Mouse (Mus musculus) ES-Bruce4 (cell line): Measurements from ENCODE around the gene Rnf141. TPM values are rescaled to one million over a fixed set of nuclear protein-coding genes. Genes with fewer than 3 reads are reported as not detected.

Experiments
- H3K27ac ChIP-seq: 2 replicates; pipeline ENCODE4 v1.5.1; 2012; ENCODE audit warnings: low read length, inconsistent platforms; ENCODE audit not compliant: insufficient read depth
- H3K27me3 ChIP-seq: 2 replicates; pipeline ENCODE4 v1.6.1; 2012; ENCODE audit warnings: mild to moderate bottlenecking, low read length, inconsistent platforms; ENCODE audit not compliant: control insufficient read depth, poor library complexity, insufficient read depth, severe bottlenecking
- H3K36me3 ChIP-seq: 2 replicates; pipeline ENCODE4 v1.6.1; 2012; ENCODE audit warnings: inconsistent platforms, mild to moderate bottlenecking, low read length, moderate library complexity; ENCODE audit not compliant: control insufficient read depth, poor library complexity, insufficient read depth, severe bottlenecking
- H3K4me1 ChIP-seq: one replicate; pipeline ENCODE4 v1.8.1; 2011; ENCODE audit warnings: low read length; ENCODE audit not compliant: control insufficient read depth, insufficient read depth
- H3K4me3 ChIP-seq: 2 replicates; pipeline ENCODE4 v1.5.1; 2011; ENCODE audit warnings: low read depth, mild to moderate bottlenecking, low read length
- H3K9ac ChIP-seq: 2 replicates; pipeline ENCODE4 v1.6.1; 2012; ENCODE audit warnings: low read depth, mild to moderate bottlenecking, inconsistent platforms; ENCODE audit not compliant: poor library complexity, severe bottlenecking
- H3K9me3 ChIP-seq: replicated peaks from 2 replicates; pipeline ENCODE4 v1.6.1; 2012; ENCODE audit warnings: mild to moderate bottlenecking, low read length, inconsistent platforms; ENCODE audit not compliant: control insufficient read depth, poor library complexity, insufficient read depth, severe bottlenecking
- CTCF ChIP-seq: IDR thresholded peaks from one replicate; pipeline ENCODE4 v1.8.1; 2011; ENCODE audit warnings: low read depth, low read length
- EP300 ChIP-seq: IDR thresholded peaks from 2 replicates; pipeline ENCODE4 v1.6.1; 2011; ENCODE audit warnings: low read depth, low read length; ENCODE audit not compliant: insufficient read depth
- POLR2A ChIP-seq: IDR thresholded peaks from one replicate; pipeline ENCODE4 v1.8.1; 2011; ENCODE audit warnings: low read length; ENCODE audit not compliant: insufficient read depth
- polyA plus RNA-seq: library from polyadenylated mRNA; stranded (reverse); fragments of >200 nt; gene quantifications from 2 replicates; pipeline ENCODE4 v1.2.4, GENCODE M21; 2011; ENCODE audit warnings: low read depth; ENCODE audit not compliant: missing spikeins, insufficient read depth, insufficient read length

Gene Rnf141
- polyA plus RNA-seq, 1 experiment, result 43.0 TPM

GRCm38 (mm10) chr7:110768001-110768400 is 76.3 kb downstream of the Rnf141 start, which contains the start of gene Ampd3:
TSS of gene Ampd3 (plus strand) at chr7:110768206.
- H3K27ac ChIP-seq, result no peak within 1 kb of the TSS

DNA sequence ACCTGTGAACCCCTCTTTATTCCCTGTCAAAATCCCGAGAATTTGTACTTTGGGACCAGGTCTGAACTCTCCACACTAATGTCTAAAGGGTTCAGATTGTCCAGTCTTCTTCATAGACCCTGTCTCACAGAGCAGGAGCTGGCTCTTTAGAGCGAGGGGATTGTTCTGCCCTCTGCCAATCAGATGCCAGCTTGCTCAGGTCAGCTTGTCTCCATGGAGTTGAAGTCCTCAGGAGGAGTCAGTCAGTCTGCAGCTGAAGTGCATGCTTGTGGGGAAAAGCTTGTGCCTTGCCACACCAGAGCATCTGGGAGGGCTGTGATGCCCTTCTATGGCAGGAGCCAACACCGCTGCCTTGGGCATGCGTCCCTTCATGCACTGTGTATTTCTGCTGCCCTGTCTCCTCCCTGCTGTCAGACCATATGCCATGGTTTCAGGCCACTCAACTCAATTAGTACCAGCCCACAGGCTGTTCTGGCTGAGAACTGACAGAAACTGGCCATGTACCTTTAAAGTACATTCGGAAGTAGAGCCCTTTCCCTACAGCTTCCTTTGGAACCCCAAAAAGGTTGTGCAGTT is 81.6 kb downstream of the Rnf141 start:
- no peak for TF ChIP-seq CTCF
- no peak for TF ChIP-seq EP300
- TF ChIP-seq POLR2A, result no peak

More at GRCm38 (mm10) chr7:110768001-110768400, 76.3 kb downstream of the Rnf141 start, which contains the start of gene Ampd3:
- H3K36me3 ChIP-seq, result no peaks in the 10 kb centered on the region
- no peaks in the 10 kb centered on the region for H3K4me1 ChIP-seq
- no peaks in the 10 kb centered on the region for H3K9me3 ChIP-seq
- peak within 1 kb of the TSS; percentile 67 for H3K4me3 ChIP-seq
- H3K27me3 ChIP-seq, result no peaks in the 10 kb centered on the region
- TF ChIP-seq CTCF, result no peak
- TF ChIP-seq POLR2A, result no peak
- TF ChIP-seq EP300, result 0 out of 2 replicates have a peak, but pooled peaks have one; percentile 52
- peak within 1 kb of the TSS; percentile 79 for H3K9ac ChIP-seq

DNA sequence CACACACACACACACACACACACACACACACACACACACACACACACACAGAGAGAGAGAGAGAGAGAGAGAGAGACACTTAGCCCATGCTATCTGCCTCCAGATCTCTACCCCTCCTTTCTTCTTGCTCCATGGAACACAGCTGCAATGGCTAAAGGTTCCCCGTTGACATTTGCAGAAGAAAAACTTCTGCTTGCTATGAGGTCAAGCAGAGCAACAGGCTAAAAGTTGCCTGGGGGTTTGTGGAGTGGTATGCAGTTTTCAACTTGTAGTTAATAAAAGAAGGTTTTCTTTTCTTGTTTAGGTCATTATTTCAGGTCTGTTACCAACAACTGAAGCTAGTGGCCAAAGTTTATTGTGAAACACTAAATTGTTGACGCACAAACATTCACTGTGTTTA is 87.8 kb downstream of the Rnf141 start:
- Histone ChIP-seq H3K36me3 (no peaks in the 10 kb centered on the region), H3K4me3 (no peak overlapping the region), H3K27me3 (no peaks in the 10 kb centered on the region), H3K9ac (no peak overlapping the region), H3K27ac (no peak overlapping the region), H3K4me1 (no peaks in the 10 kb centered on the region), H3K9me3 (no peaks in the 10 kb centered on the region)
- TF ChIP-seq CTCF (no peak), EP300 (no peak), POLR2A (no peak)

More for the DNA sequence above, 81.6 kb downstream of the Rnf141 start:
- Histone ChIP-seq H3K4me1 (no peaks in the 10 kb centered on the region), H3K27me3 (no peaks in the 10 kb centered on the region), H3K9ac (no peak overlapping the region), H3K4me3 (no peak overlapping the region), H3K36me3 (no peaks in the 10 kb centered on the region), H3K27ac (no peak overlapping the region), H3K9me3 (no peaks in the 10 kb centered on the region)

DNA sequence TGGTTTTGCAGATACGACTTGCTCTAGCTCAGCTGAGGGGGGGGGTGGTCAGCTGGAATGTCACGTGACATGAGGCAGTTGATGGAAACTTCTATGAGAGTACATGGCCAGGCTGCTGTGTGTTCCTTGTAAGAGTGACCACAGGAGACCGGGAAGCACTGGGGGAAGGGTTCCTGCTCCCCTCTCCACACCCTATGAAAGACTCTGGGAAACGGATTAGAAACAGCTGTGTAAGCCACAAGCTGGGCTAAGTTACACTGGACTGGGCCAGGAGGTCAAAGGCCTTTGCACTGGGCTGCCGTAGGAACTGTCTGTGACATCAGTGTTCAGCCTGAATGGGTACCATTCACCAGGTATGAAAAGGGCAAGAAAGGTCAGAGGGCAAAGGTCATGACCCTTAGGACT is 90.3 kb downstream of the Rnf141 start:
- H3K27me3 ChIP-seq, result no peaks in the 10 kb centered on the region
- H3K4me3 ChIP-seq, result no peak overlapping the region
- H3K27ac ChIP-seq, result no peak overlapping the region
- no peaks in the 10 kb centered on the region for H3K4me1 ChIP-seq
- H3K9me3 ChIP-seq, result no peaks in the 10 kb centered on the region
- no peak for TF ChIP-seq POLR2A
- no peak for TF ChIP-seq CTCF
- TF ChIP-seq EP300, result no peak
- no peak overlapping the region for H3K9ac ChIP-seq
- H3K36me3 ChIP-seq, result no peaks in the 10 kb centered on the region

DNA sequence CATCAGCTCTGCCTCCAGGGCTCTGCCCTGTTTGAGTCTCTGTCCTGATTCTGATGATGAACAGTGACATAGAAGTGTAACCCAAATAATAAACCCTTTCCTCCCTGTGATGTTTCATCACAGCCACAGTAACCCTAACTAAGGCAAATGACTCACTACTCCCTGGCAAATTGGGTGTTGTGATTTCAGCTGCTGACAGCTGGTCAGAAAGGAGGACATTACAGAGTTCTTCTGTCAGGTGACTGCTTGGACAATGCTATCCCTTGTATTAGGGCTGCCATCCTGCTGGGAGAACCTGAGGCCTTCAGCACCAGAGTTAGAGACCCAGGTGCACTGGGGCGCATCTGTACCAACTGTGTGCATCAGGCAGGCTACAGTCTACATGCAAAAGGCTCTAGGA is 90.9 kb downstream of the Rnf141 start:
- Histone ChIP-seq H3K4me3 (no peak overlapping the region), H3K9ac (no peak overlapping the region), H3K27me3 (no peaks in the 10 kb centered on the region), H3K27ac (no peak overlapping the region), H3K36me3 (no peaks in the 10 kb centered on the region), H3K4me1 (no peaks in the 10 kb centered on the region), H3K9me3 (no peaks in the 10 kb centered on the region)
- TF ChIP-seq EP300 (no peak), POLR2A (no peak), CTCF (no peak)

DNA sequence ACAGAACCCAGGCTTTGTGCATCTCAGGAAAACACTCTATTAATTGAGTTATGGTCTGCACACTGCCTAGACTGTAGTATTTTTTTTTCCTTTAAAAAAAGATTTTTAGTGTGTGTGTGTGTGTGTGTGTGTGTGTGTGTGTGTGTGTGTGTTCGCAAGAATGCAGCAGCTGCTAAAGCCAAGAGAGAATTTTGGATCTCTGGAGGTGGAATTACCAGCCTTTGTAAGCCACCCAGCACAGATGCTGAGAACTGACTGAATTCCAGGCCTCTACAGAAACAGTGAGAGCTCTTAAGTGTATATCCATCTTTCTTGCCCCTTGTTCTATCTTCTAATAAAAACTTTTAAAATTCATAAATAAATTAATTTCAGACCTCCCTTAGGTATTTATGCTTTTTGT is 92.6 kb downstream of the Rnf141 start:
- no peak overlapping the region for H3K27ac ChIP-seq
- H3K9me3 ChIP-seq, result no peaks in the 10 kb centered on the region
- no peaks in the 10 kb centered on the region for H3K27me3 ChIP-seq
- TF ChIP-seq EP300, result no peak
- no peak for TF ChIP-seq POLR2A
- TF ChIP-seq CTCF, result no peak
- no peaks in the 10 kb centered on the region for H3K36me3 ChIP-seq
- H3K4me3 ChIP-seq, result no peak overlapping the region
- no peak overlapping the region for H3K9ac ChIP-seq
- peaks cover 1% of the 10 kb centered on the region for H3K4me1 ChIP-seq
